Mouse (Mus musculus) embryo, embryonic 11 days (tissue): Measurements from ENCODE around the gene Ankfy1.
"Not testable (repeated sequence)": the region's sequence is repeated elsewhere in the genome, so short reads cannot be mapped to it uniquely, and the experiment has no call there.

Source experiments
- DNase-seq: peaks from one replicate; pipeline ENCODE4 v3.0.0-alpha.2; 2015

The Ankfy1 gene

GRCm38 (mm10) chr11:72723871-72724270 is 34.1 kb downstream of the Ankfy1 start:
- DNase-seq = peak; percentile 14

- DNase-seq = peak; percentile 15
These were observed 36.2 kb downstream of the Ankfy1 start for GRCm38 (mm10) chr11:72726023-72726422.

- DNase-seq = no peak
These were observed 43.9 kb downstream of the Ankfy1 start for GRCm38 (mm10) chr11:72733736-72734135.

GRCm38 (mm10) chr11:72734840-72735518 is 45.2 kb downstream of the Ankfy1 start:
- DNase-seq = no peak

GRCm38 (mm10) chr11:72735519-72735860 is 45.7 kb downstream of the Ankfy1 start:
- no peak for DNase-seq

- no peak for DNase-seq
These were observed 46.5 kb downstream of the Ankfy1 start for GRCm38 (mm10) chr11:72736320-72736719.

- DNase-seq = peak; percentile 17
These were observed 47.7 kb downstream of the Ankfy1 start for GRCm38 (mm10) chr11:72737517-72737916.

- DNase-seq = no peak
These were observed 49.2 kb downstream of the Ankfy1 start for GRCm38 (mm10) chr11:72739048-72739447.

GRCm38 (mm10) chr11:72751956-72752355 is 62.1 kb downstream of the Ankfy1 start:
- no peak for DNase-seq

GRCm38 (mm10) chr11:72758316-72758715 is 68.5 kb downstream of the Ankfy1 start:
- DNase-seq = no peak

- DNase-seq = no peak
These were observed 69.8 kb downstream of the Ankfy1 start for GRCm38 (mm10) chr11:72759581-72759980.

GRCm38 (mm10) chr11:72760781-72761180 is 71.0 kb downstream of the Ankfy1 start:
- no peak for DNase-seq

GRCm38 (mm10) chr11:72764270-72764669 is 74.5 kb downstream of the Ankfy1 start:
- no peak for DNase-seq

- DNase-seq = no peak
These were observed 77.9 kb downstream of the Ankfy1 start for GRCm38 (mm10) chr11:72767716-72768115.

GRCm38 (mm10) chr11:72769061-72769460 is 79.3 kb downstream of the Ankfy1 start:
- no peak for DNase-seq

- no peak for DNase-seq
These were observed 80.5 kb downstream of the Ankfy1 start for GRCm38 (mm10) chr11:72770324-72770723.

GRCm38 (mm10) chr11:72770816-72771215 is 81.0 kb downstream of the Ankfy1 start:
- no peak for DNase-seq

- DNase-seq = no peak
These were observed 81.7 kb downstream of the Ankfy1 start for GRCm38 (mm10) chr11:72771461-72771860.

GRCm38 (mm10) chr11:72772611-72773010 is 82.8 kb downstream of the Ankfy1 start:
- DNase-seq = not testable (repeated sequence)

- no peak for DNase-seq
These were observed 89.2 kb downstream of the Ankfy1 start for GRCm38 (mm10) chr11:72778957-72779356.

GRCm38 (mm10) chr11:72782103-72782502 is 92.3 kb downstream of the Ankfy1 start:
- DNase-seq = no peak

GRCm38 (mm10) chr11:72782503-72782902 is 92.7 kb downstream of the Ankfy1 start:
- no peak for DNase-seq

- no peak for DNase-seq
These were observed 102.2 kb downstream of the Ankfy1 start for GRCm38 (mm10) chr11:72792033-72792432.

GRCm38 (mm10) chr11:72795149-72795454 is 105.3 kb downstream of the Ankfy1 start:
- DNase-seq = no peak
